Mouse (Mus musculus) cerebellum, adult 2 months (tissue): ENCODE data around the gene Tecr. TPM values are rescaled to one million over a fixed set of nuclear protein-coding genes. Genes with fewer than 3 reads are reported as not detected.

Experiments used
- DNase-seq, 2 experiments: peaks; one replicate each; pipeline ENCODE4 v3.0.0; 2021
- H3K27ac ChIP-seq: fragments of 200-500 bp; 2 replicates; pipeline ENCODE4 v1.5.1; 2012; ENCODE audit warnings: low read length, control low read depth, inconsistent platforms; ENCODE audit not compliant: insufficient read depth
- H3K27me3 ChIP-seq: fragments of 200-500 bp; 2 replicates; pipeline ENCODE4 v1.6.1; 2012; ENCODE audit warnings: inconsistent platforms, mild to moderate bottlenecking, low read length, moderate library complexity; ENCODE audit not compliant: control insufficient read depth, insufficient read depth
- H3K4me1 ChIP-seq: fragments of 200-500 bp; 2 replicates; pipeline ENCODE4 v1.6.1; 2011; ENCODE audit warnings: low read length; ENCODE audit not compliant: control insufficient read depth, insufficient read depth
- H3K4me3 ChIP-seq: fragments of 200-500 bp; replicated peaks from 2 replicates; pipeline ENCODE3; 2011; ENCODE audit warnings: mild to moderate bottlenecking, low read depth, low read length, control low read depth; ENCODE audit not compliant: insufficient read depth
- CTCF ChIP-seq: fragments of 200-500 bp; IDR thresholded peaks from 2 replicates; pipeline ENCODE4 v1.5.1; 2011; ENCODE audit warnings: low read depth, mild to moderate bottlenecking, control low read depth, low read length, moderate library complexity, borderline replicate concordance; ENCODE audit not compliant: insufficient read depth
- POLR2A ChIP-seq: fragments of 200-500 bp; IDR thresholded peaks from 2 replicates; pipeline ENCODE4 v1.6.1; 2011; ENCODE audit warnings: low read length, control low read depth, borderline replicate concordance; ENCODE audit not compliant: insufficient read depth
- WGBS: fragments of 180-500 bp; shearing (Covaris S2); methylation state at CpG from one replicate; pipeline ENCODE4 v1.1.7; 2018; 5-methylcytosine and 5-hydroxymethylcytosine counted together
- polyA plus RNA-seq: library from polyadenylated mRNA; depleted of rRNA; stranded (reverse); fragments of >200 nt; gene quantifications from 2 replicates; pipeline ENCODE4 v1.2.3, GENCODE M21; 2012

Gene Tecr
- polyA plus RNA-seq, 1 experiment, result 1,238 TPM

DNA sequence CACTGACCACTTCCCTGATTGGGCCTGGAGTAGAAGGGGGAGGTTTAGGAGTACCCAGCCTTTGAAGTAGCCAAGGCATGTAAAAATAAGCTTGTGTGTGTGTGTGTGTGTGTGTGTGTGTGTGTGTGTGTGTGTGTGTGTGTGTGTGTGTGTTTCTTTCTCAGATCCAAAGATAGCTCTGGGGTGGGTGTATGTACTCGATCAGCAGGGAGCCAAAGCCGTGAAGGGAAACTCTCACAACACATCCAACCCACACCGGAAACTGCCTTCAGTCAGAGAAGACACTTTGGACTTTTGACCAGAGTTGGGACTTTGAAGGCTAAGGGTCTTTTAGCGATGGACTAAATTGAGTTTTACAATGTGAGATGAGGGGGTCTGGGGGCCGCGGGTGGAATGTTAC lies 41.9 kb upstream of the Tecr start:
- no peak for TF ChIP-seq POLR2A
- no peak for TF ChIP-seq CTCF
- 91% methylated on average over 6 of the region's 6 CpGs for WGBS
- Histone ChIP-seq H3K27me3 (no peaks in the 10 kb centered on the region), H3K4me3 (no peak overlapping the region), H3K4me1 (peaks cover 3% of the 10 kb centered on the region; the same call in 1 of the 2 replicates), H3K27ac (no peak overlapping the region)
- no peak for DNase-seq

DNA sequence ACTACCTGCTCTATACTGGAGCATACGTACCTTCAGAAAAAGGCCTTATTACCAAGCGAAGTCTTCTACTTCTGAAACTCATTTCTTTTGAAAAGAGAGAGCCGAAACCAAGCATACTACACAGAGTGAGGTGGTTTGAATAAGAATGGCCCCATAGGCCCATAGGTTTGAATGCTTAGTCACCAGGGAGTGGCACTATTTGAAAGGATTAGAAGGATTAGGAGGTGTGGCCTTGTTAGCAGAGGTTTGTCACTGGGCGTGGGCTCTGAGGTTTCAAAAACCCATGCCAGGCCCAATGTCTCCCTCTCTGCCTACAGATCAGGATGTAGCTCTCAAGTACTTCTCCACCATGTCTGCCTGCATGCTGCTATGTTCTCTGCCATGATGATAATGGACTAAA lies 40.3 kb upstream of the Tecr start:
- TF ChIP-seq CTCF, result no peak
- TF ChIP-seq POLR2A, result no peak
- DNase-seq, result no peak
- Histone ChIP-seq H3K27me3 (no peaks in the 10 kb centered on the region), H3K4me1 (peaks cover 3% of the 10 kb centered on the region; the same call in 1 of the 2 replicates), H3K4me3 (no peak overlapping the region), H3K27ac (no peak overlapping the region)
- WGBS, result 94% methylated on average over 4 of the region's 4 CpGs

DNA sequence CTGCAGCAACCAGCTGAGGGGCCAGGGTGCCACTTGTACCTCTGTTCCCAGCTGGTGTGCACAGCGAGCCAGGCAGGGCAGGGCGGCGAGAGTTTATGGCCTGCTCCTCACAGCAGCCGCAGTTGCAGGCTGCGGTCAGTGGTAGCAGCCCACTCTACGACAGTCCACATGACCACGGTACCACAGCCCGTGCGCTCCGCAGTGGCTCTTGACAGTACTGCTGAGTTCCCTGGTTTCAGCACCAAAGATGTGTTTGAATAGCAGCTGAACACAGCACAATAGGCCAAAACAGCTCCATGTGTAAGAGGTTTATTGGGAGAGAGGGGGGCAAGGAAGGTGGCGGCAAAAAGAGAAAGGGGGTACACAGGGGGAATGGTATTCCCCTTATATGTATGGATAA lies 39.7 kb upstream of the Tecr start:
- WGBS, result 95% methylated on average over 11 of the region's 11 CpGs
- no peak for DNase-seq
- Histone ChIP-seq H3K4me3 (no peak overlapping the region), H3K27ac (no peak overlapping the region), H3K4me1 (peaks cover 3% of the 10 kb centered on the region; the same call in 1 of the 2 replicates), H3K27me3 (no peaks in the 10 kb centered on the region)
- TF ChIP-seq CTCF (no peak), POLR2A (no peak)

DNA sequence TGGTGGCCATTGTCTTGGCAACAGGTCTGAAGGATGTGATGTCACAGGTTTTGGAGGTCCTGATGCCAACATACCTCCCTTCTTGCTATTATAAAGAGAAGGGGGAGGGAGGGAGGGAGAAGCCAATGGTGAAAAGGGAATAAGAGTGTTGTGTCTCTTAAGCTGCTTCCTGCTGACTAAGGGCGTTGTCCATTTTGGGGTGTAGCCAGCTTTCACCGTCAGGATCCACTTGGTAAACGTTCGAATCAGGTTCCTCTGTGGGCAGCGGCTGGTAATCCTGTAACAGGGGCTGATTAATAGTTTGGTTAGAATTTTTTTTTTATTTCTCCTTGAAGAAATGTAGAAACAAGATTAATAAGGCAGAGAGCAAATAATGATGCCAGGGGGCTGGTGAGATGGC lies 31.9 kb upstream of the Tecr start:
- no peak overlapping the region for H3K4me3 ChIP-seq
- 68% methylated on average over 5 of the region's 5 CpGs for WGBS
- no peaks in the 10 kb centered on the region for H3K27me3 ChIP-seq
- DNase-seq, result no peak
- H3K27ac ChIP-seq, result no peak overlapping the region
- no peaks in the 10 kb centered on the region for H3K4me1 ChIP-seq
- TF ChIP-seq POLR2A (no peak), CTCF (no peak)

DNA sequence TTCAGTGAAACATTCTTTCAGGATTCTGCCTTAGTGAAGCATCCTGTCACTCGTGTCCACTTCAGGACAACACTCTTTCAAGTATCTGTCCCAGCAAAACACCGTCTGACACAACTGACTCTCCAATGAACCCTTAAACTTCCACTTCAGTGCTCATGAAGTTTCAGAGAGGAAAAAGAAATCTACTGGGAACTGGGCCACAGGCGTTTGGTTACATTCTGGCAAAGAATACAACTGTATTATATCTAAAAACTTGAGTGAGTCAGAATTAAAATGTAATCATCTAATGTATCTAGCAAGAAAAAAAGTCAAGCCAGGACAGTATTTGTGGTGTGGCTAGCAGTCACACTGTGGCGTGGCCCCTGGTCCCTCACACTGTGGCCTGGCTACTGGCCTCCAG lies 31.1 kb upstream of the Tecr start:
- Histone ChIP-seq H3K4me1 (no peaks in the 10 kb centered on the region), H3K4me3 (no peak overlapping the region), H3K27ac (no peak overlapping the region), H3K27me3 (no peaks in the 10 kb centered on the region)
- TF ChIP-seq POLR2A (no peak), CTCF (no peak)
- 53% methylated on average over 4 of the region's 4 CpGs for WGBS
- no peak for DNase-seq

DNA sequence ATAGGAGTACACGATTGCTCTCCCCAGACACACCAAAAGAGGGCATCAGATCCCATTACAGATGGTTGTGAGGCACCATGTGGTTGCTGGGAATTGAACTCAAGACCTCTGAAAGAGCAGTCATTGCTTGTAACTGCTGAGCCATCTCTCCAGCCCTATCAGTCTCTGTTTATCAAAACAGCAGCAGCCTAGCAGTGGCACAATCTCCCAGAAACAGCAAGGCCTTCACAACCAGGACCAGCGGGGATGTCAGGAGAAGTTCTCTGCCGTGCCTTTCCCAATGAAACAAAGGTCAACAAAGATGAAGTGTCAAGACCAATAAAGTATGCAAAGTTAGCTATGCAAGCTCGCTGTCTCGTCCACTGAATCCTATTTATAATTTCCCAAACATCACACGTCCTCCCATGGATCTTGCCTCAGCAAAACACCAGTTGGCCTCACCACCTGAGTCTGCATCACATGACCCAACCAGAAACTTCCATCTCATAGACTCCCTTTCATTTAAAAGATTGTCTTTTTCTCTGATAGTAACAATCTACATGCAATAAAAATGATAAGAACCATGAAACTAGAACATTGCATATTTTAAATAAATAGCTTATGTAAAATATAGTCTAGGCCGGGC lies 24.4 kb upstream of the Tecr start:
- Histone ChIP-seq H3K4me1 (no peaks in the 10 kb centered on the region), H3K27me3 (no peaks in the 10 kb centered on the region), H3K27ac (no peak overlapping the region), H3K4me3 (no peak overlapping the region)
- no peak for DNase-seq
- TF ChIP-seq CTCF (no peak), POLR2A (no peak)
- WGBS, result 86% methylated on average over 7 of the region's 7 CpGs

DNA sequence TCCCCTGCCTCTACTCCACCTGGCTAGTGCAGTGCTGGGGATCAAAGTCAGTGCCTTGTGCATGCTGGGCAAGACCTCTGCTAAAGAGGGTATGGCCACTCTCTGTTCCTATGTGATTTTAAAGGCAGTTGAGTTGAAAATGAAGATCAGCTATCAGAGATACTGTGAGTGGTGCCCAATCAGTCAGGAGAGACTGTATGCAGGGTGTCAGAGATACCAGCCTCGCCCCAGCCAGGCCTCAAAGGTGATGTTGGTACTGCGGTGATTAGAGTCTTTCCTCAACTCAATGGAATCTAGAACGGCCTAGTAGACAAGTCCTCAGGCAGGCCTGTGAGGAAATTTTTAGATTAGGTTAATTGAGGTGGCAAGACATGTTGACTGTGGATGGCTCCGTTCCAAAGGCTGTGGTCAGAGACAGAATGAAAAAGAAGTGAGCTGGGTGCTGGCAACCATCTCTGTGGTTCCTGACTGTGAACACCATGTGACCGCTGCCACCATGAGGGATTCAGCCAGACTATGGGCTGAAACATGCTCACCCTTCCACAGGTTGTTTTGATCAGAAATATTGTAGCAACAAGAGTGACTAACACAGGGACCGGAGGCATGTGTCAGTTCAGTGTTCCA lies 18.0 kb upstream of the Tecr start:
- 87% methylated on average over 6 of the region's 6 CpGs for WGBS

DNA sequence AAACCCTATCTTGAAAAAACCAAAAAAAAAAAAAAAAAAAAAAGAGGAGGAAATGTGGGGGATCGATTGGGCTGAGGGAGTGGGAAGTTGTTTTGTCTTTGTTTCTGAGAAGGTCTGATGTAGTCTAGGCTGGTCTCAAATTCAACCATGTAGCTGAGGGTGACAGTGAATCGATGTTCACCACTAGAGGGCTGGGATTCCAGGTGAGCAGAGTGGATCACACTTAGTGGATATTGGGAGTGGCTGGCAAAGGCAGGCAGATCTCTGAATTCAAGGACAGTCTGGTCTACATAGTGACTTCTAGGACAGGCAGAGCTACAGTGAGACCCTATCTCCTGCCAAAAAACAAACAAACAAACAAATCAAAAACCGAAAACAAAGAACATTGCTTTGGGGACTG lies 17.0 kb upstream of the Tecr start:
- Histone ChIP-seq H3K4me3 (no peak overlapping the region), H3K27ac (no peak overlapping the region), H3K27me3 (no peaks in the 10 kb centered on the region), H3K4me1 (no peaks in the 10 kb centered on the region; the same call in 1 of the 2 replicates)
- TF ChIP-seq POLR2A, result no peak
- peak; percentile 67 for TF ChIP-seq CTCF
- WGBS, result 46% methylated on average over 3 of the region's 3 CpGs
- peak; percentile 42 to 44 for DNase-seq

More for the DNA sequence above, 18.0 kb upstream of the Tecr start:
- no peak for TF ChIP-seq POLR2A
- TF ChIP-seq CTCF, result no peak
- Histone ChIP-seq H3K27ac (no peak overlapping the region), H3K27me3 (no peaks in the 10 kb centered on the region), H3K4me1 (no peaks in the 10 kb centered on the region; the same call in 1 of the 2 replicates), H3K4me3 (no peak overlapping the region)
- DNase-seq, result no peak
